Comparison of ENCODE assay signal across 8 mouse cellular contexts in the genomic region with DNA sequence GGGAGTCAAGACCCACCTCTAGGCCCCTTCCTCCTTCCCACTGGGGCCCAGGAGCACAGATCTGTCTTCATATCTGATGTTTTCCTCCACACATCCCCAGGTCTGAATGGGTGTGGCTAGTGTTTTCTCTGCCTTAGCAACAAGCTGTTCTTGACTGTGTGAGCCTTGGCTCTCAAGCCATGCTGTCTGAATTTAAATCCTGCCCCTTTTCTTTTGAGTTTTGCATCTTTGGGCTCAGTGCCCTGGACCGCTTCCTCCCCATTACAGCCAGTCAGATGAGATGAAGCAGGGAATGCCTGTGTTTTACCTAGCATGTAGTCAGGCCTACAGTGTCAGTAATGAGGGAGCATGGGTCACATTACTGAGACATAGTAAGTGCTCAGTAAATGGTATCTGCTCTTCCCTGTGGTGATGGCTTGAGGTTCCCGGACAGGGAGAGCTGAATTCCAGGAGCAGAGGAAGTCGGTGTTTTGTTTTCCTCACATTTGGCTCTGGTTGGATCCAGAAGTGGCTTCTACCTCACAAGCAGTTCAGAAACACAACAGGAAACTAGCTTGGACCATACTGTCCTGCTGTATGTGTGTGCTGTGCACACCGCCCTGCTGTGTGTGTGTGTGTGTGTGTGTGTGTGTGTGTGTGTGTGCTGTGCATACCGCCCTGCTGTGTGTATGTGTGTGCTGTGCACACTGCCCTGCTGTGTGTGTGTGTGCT. TPM values are rescaled to one million over a fixed set of nuclear protein-coding genes. Genes with fewer than 3 reads are reported as not detected.
DNase-seq lines count a peak whose midpoint lies in the region; ATAC-seq and TF ChIP-seq lines count a peak whose summit lies in the region.

No protein-coding gene starts in this region.

- H3K9ac ChIP-seq in hindbrain, embryonic 16.5 days (ENCODE audit: low read depth, low read length) = no peak overlapping the region
- no peak overlapping the region for H3K9ac ChIP-seq in ES-Bruce4 (ENCODE audit: low read depth, poor library complexity, severe bottlenecking)
- H3K9ac ChIP-seq in embryonic facial prominence, embryonic 15.5 days = no peak overlapping the region

- H3K27ac ChIP-seq in hindbrain, embryonic 16.5 days (ENCODE audit: low read depth, low read length) = 0 out of 2 replicates have a peak overlapping the region, but pooled peaks have one; percentile 1
- H3K27ac ChIP-seq in hindbrain, embryonic 10.5 days = no peak overlapping the region
- H3K27ac ChIP-seq in ES-Bruce4 (ENCODE audit: insufficient read depth, low read length) = no peak overlapping the region
- peak overlapping the region; percentile 70 for H3K27ac ChIP-seq in embryonic facial prominence, embryonic 15.5 days (replicated peaks)
- no peak overlapping the region for H3K27ac ChIP-seq in forebrain, embryonic 10.5 days

- TF ChIP-seq EP300 in ES-Bruce4 (IDR thresholded peaks at IDR 0.05; ENCODE audit: insufficient read depth, low read depth, low read length) = no peak

- ATAC-seq in hindbrain, embryonic 16.5 days = no peak; the same call in 1 of the 2 replicates
- no peak; the same call in 1 of the 2 replicates for ATAC-seq in embryonic facial prominence, embryonic 15.5 days (ENCODE audit: insufficient number of reproducible peaks, low FRiP score, low TSS enrichment, low read depth)

- no peak for TF ChIP-seq CTCF in ES-Bruce4 (IDR thresholded peaks at IDR 0.05; ENCODE audit: low read depth, low read length)

- no peaks in the 10 kb centered on the region for H3K36me3 ChIP-seq in hindbrain, embryonic 16.5 days (ENCODE audit: control insufficient read depth, insufficient read depth, low read length)
- H3K36me3 ChIP-seq in hindbrain, embryonic 10.5 days = peaks cover 36% of the 10 kb centered on the region
- no peaks in the 10 kb centered on the region for H3K36me3 ChIP-seq in ES-Bruce4 (ENCODE audit: control insufficient read depth, insufficient read depth, low read length, poor library complexity, severe bottlenecking)
- no peaks in the 10 kb centered on the region for H3K36me3 ChIP-seq in embryonic facial prominence, embryonic 15.5 days
- peaks cover 34% of the 10 kb centered on the region for H3K36me3 ChIP-seq in forebrain, embryonic 10.5 days (replicated peaks)

- no peaks in the 10 kb centered on the region for H3K9me3 ChIP-seq in hindbrain, embryonic 16.5 days (ENCODE audit: control insufficient read depth, low read length)
- H3K9me3 ChIP-seq in hindbrain, embryonic 10.5 days = no peaks in the 10 kb centered on the region
- H3K9me3 ChIP-seq in ES-Bruce4 (replicated peaks; ENCODE audit: control insufficient read depth, insufficient read depth, low read length, poor library complexity, severe bottlenecking) = no peaks in the 10 kb centered on the region
- H3K9me3 ChIP-seq in embryonic facial prominence, embryonic 15.5 days (replicated peaks) = no peaks in the 10 kb centered on the region
- H3K9me3 ChIP-seq in forebrain, embryonic 10.5 days = no peaks in the 10 kb centered on the region

- no peak overlapping the region for H3K4me2 ChIP-seq in hindbrain, embryonic 16.5 days (ENCODE audit: low read length)
- H3K4me2 ChIP-seq in embryonic facial prominence, embryonic 15.5 days (replicated peaks) = no peak overlapping the region

- no peak for DNase-seq in hindbrain, embryonic 10.5 days (ENCODE audit: low spot score)
- peak; percentile 54 for DNase-seq in lung, postnatal 10 days
- no peak for DNase-seq in right cerebral cortex, postnatal 14 days
- no peak for DNase-seq in thymus, postnatal 0 days (ENCODE audit: low spot score)
- DNase-seq in forebrain, embryonic 10.5 days (ENCODE audit: extremely low spot score, low spot score) = no peak

- no peak for TF ChIP-seq POLR2A in ES-Bruce4 (IDR thresholded peaks at IDR 0.05; ENCODE audit: insufficient read depth, low read length)

- no peaks in the 10 kb centered on the region for H3K27me3 ChIP-seq in hindbrain, embryonic 16.5 days (replicated peaks; ENCODE audit: control insufficient read depth, insufficient read depth, low read length)
- no peaks in the 10 kb centered on the region for H3K27me3 ChIP-seq in hindbrain, embryonic 10.5 days (ENCODE audit: insufficient read depth, poor library complexity, severe bottlenecking)
- H3K27me3 ChIP-seq in ES-Bruce4 (ENCODE audit: control insufficient read depth, insufficient read depth, low read length, poor library complexity, severe bottlenecking) = no peaks in the 10 kb centered on the region
- no peaks in the 10 kb centered on the region for H3K27me3 ChIP-seq in embryonic facial prominence, embryonic 15.5 days
- H3K27me3 ChIP-seq in forebrain, embryonic 10.5 days (ENCODE audit: poor library complexity, severe bottlenecking) = no peaks in the 10 kb centered on the region

- WGBS in hindbrain, embryonic 16.5 days = 77% methylated on average over 5 of the region's 5 CpGs
- WGBS in hindbrain, embryonic 10.5 days = 81% methylated on average over 5 of the region's 5 CpGs
- 63% methylated on average over 5 of the region's 5 CpGs for WGBS in embryonic facial prominence, embryonic 15.5 days
- WGBS in forebrain, embryonic 10.5 days = 87% methylated on average over 4 of the region's 5 CpGs

- no peak overlapping the region for H3K4me3 ChIP-seq in hindbrain, embryonic 16.5 days (ENCODE audit: low read length)
- H3K4me3 ChIP-seq in hindbrain, embryonic 10.5 days = no peak overlapping the region
- H3K4me3 ChIP-seq in ES-Bruce4 (ENCODE audit: low read depth, low read length) = peak overlapping the region; percentile 13; the same call in 1 of the 2 replicates
- no peak overlapping the region for H3K4me3 ChIP-seq in embryonic facial prominence, embryonic 15.5 days (replicated peaks)
- no peak overlapping the region for H3K4me3 ChIP-seq in forebrain, embryonic 10.5 days

- H3K4me1 ChIP-seq in hindbrain, embryonic 16.5 days (ENCODE audit: control insufficient read depth, insufficient read depth, low read depth, low read length) = peaks cover 27% of the 10 kb centered on the region
- H3K4me1 ChIP-seq in hindbrain, embryonic 10.5 days (replicated peaks) = peaks cover 62% of the 10 kb centered on the region
- H3K4me1 ChIP-seq in ES-Bruce4 (ENCODE audit: control insufficient read depth, insufficient read depth, low read length) = peaks cover 4% of the 10 kb centered on the region
- H3K4me1 ChIP-seq in embryonic facial prominence, embryonic 15.5 days = peaks cover 77% of the 10 kb centered on the region
- H3K4me1 ChIP-seq in forebrain, embryonic 10.5 days = peaks cover 50% of the 10 kb centered on the region

RNA-seq across cellular contexts. Expression of a gene that starts 16.6 kb away (rescaled TPM):
- 339 and 345 TPM in 2 replicates for polyA plus RNA-seq in hindbrain, embryonic 16.5 days (2015; fragmentation: Nextera tagmentation; extraction: Ambion mirVana)
- polyA plus RNA-seq in hindbrain, embryonic 10.5 days (2016; fragmentation: Nextera tagmentation; extraction: Ambion mirVana) = 331 and 370 TPM in 2 replicates
- 293 and 299 TPM in 2 replicates for polyA plus RNA-seq in ES-Bruce4 (2011; ENCODE audit: insufficient read depth, insufficient read length, low read depth, missing spikeins)
- 389 and 397 TPM in 2 replicates for polyA plus RNA-seq in embryonic facial prominence, embryonic 15.5 days (2015; fragmentation: Nextera tagmentation; extraction: Ambion mirVana)
- 415 and 425 TPM in 2 replicates for polyA plus RNA-seq in thymus, postnatal 0 days (2015; fragmentation: Nextera tagmentation; extraction: Ambion mirVana)
- 340 and 360 TPM in 2 replicates for polyA plus RNA-seq in forebrain, embryonic 10.5 days (2016; fragmentation: Nextera tagmentation; extraction: Ambion mirVana)

Comparison
In these comparisons a context has a peak if more than half of its experiments do, and no peak if none do; other contexts are left out.
1. H3K27ac ChIP-seq: peak in hindbrain, embryonic 16.5 days (single experiment) and embryonic facial prominence, embryonic 15.5 days (single experiment); none in hindbrain, embryonic 10.5 days (single experiment), ES-Bruce4 (single experiment) and forebrain, embryonic 10.5 days (single experiment).